Mouse (Mus musculus): ENCODE measurements at regions not wholly inside any gene's neighbourhood (a gene's known extent, or its start where the extent isn't known, plus 50 kb on each side); places are given as distances from the start of the nearest gene placed in this dataset.
A peak's percentile ranks its signal among the peaks of the same experiment; 100 is the strongest.
"Not testable (repeated sequence)": the region's sequence is repeated elsewhere in the genome, so short reads cannot be mapped to it uniquely, and the experiment has no call there.

DNA sequence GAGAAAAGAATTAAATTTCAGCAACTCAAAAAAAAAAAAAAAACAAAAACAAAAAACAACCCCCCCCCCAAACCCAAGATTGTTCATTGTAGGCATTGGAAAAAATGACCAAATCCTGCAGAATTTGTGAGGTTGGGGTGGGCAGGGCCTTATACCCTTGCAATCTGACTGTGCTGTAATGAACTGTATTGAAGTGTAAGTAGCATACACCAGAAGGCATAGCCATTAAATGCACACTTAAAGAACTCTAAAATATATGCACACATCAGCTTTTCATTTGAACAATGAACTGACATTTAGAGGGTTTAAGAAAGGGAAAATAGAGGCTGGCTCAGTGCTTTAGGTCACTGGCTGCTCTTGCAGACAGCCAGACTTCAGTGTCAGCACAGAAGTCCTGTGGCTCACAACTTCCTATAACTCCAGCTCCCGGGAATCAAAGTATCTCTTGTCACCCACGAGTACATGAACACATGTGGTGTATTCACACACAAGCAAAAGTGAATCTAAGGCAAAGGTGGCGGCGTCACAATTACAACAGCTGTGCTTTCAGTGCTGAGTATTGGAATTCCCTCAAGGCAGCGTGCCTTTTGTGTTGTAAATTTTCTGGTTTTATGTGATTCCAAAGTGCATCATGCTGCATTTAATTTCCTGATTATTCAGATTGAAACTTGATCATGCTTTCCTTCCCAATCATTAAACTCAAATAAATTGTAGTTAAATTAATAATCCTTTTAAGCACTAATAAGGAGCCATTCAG is 150.6 kb upstream of the Tmc3 start:
- no peak for DNase-seq

- no peak for DNase-seq
Measured at GRCm38 (mm10) chr7:83438538-83439393, 146.0 kb upstream of the Tmc3 start.

DNA sequence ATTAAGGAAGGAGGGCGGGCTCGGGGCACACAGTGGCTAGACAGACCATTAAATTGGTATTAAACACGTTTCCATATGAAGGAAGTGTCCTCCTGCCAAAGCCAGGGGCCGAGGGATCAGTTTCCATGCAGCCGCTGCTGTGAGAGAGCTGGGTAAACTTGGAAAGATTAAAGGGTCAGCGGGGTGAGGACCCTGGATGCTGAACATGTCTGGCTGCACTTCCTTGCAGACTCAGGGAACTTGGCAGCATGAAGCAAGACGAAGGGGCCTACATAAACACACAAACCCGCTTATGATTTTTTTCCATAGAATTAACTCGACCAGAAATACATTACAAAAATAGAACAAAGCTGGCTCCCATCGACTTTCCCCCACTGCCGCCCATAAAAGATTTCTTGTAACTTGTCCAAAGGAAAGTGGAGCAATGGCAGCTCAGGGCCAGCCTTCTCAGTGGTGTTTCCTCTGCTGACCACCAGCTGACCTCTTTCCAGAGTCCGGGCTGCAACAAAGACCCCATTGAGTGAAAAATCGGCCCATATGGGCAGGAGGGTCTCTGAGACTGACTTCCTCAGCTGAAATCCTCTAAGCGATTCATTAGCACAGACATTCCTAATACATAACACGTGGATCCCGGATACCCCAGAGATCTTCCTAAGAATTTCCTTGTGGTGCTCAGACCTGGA is 141.0 kb upstream of the Tmc3 start:
- DNase-seq: no peak

DNA sequence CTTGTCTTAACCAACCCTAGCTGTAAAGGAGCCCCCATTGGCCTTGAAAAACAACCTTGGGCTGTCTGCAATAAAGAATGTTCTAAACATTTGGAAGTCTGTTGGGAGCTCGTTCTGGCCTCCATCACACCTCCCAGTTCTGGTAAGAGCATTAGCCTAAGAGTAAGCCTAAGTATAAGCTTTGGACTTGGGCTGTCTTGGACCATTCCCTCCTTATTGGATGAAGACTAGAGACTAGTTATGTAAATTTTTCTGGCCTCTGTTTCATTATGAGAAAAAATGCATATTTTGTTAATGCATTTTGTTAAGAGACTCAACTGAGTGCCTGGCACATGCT is 140.5 kb upstream of the Tmc3 start:
- no peak for DNase-seq

DNA sequence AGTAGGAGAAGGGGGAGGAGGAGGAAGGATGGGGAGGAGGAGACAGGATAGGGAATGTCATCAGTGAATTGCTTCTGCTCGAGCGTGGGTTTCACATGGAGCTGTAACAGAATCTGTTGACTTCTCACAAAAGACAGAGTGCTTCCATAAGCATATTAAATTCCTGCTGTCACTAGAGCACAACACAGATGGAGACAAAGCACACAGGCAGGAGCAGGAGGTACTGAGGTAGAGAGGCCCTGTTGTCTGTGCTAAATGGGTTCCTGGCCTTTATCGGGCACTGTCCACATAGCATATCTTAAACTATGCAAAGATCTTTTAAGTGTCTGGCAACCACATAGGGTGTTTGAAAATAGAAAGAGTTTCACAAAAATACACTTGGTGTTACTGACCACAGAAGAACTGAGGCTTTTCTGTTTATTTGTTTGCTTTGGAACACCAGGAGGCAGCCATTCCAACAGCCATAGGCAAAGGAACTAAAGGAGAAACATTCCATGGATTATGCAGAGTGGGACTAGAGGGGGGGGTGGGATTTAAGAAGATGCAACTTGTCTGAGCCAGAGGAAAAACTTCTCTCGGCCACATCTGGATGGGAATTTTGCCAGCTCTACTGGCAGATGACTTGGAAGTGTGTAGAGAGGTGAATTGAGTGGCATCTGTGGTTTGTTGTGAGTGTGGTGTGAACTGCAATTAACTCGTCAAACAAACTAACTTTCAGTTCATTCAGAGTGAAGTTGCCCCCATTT is 139.4 kb upstream of the Tmc3 start:
- DNase-seq: no peak

DNA sequence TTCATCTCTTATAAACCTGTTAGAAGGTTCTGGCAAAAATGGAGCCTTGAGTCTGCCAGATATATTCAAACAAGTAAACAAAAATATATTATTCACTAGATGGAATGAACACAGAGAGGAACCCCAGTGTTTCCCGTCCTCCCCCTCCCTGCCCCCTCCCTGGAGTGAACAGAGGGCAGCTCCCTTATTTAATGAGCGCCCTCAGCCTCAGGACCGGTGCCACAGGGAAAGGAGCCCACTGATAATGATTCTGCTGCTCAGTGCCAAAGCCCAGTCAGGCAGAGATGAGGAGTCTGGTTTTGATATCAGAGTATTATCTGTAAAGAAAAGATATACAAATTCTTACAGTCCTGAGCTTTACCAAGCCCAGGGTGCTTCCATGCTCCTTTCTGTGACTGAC is 134.4 kb upstream of the Tmc3 start:
- no peak for DNase-seq

DNA sequence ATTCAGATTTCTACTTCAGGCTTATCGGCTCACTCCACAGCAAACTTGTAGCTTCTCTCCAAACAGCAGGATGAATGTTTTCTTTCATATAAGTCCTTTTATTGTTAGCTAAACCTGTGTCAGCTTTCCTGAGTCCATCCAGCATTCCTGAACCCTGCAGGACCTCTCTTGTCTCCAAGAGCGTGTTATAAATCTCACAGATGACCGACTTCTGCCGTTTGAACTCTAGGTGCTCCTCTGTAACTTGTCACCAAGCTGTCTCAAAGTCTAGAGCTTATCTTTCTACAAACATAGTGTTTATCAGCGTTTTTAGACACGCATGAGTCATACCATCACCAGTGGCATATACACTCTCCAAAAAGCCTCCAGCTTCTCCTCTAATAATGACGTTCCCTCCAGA is 132.4 kb upstream of the Tmc3 start:
- DNase-seq: no peak

DNA sequence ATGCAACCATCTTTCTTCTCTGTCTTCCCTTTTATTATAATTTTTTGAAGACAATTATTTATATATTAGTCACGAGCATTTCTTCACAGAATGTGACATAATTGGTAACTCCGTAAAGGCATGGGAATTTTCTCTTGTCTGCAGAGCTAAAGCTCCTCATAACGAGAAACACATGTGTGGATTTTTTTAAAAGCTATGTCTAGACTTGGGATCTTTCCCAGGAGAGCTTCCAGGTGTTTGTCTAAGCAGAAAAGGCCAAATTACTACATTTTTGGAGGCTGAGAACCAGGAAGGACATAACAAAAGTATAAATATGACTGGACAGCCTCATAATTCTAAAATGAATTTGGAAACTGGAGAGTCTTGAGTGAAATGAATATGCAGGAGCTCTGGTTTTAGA is 125.2 kb upstream of the Tmc3 start:
- DNase-seq: no peak

GRCm38 (mm10) chr7:83467006-83467405 is 117.7 kb upstream of the Tmc3 start:
- no peak for DNase-seq

GRCm38 (mm10) chr7:83469856-83470255 is 114.9 kb upstream of the Tmc3 start:
- DNase-seq: not testable (repeated sequence)

GRCm38 (mm10) chr7:83471111-83471510 is 113.6 kb upstream of the Tmc3 start:
- no peak for DNase-seq

DNA sequence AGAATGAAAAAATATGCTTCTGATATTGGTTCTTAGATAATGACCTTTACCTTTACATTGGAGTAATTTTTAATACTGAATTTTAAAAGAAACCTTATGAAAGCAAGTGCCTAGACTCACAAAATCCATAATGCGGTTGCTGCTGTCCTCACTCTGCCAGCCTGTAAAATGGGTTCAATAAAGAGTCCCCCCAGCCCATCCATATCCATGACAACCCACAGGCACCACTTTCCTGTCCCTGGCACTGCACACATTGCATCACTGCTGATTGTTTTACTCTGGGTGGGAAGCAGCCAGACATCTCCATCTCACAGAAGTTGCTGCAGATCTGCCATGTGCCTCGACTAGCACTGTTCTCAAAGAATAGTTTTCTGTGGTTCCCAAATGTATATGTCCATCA is 110.3 kb upstream of the Tmc3 start:
- DNase-seq: no peak

DNA sequence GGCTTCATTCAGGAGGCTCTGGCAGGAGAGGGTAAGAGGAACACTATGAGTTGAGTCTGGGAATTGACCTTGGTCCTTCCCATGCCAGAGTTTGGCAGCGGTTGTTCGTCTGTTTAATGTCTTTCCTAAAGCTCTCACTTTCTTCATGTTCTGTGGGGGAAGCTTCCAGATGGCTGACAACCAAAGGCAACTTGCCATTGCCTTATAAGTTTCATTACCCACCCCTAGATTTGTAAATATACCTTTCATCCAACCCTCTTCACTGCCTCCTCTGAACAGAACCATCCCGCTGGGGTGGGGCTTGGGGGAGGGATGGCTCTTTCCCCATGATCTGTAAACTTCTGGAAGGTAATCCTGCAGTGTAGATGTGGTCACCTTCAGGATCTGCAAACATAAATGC is 109.7 kb upstream of the Tmc3 start:
- DNase-seq: no peak

DNA sequence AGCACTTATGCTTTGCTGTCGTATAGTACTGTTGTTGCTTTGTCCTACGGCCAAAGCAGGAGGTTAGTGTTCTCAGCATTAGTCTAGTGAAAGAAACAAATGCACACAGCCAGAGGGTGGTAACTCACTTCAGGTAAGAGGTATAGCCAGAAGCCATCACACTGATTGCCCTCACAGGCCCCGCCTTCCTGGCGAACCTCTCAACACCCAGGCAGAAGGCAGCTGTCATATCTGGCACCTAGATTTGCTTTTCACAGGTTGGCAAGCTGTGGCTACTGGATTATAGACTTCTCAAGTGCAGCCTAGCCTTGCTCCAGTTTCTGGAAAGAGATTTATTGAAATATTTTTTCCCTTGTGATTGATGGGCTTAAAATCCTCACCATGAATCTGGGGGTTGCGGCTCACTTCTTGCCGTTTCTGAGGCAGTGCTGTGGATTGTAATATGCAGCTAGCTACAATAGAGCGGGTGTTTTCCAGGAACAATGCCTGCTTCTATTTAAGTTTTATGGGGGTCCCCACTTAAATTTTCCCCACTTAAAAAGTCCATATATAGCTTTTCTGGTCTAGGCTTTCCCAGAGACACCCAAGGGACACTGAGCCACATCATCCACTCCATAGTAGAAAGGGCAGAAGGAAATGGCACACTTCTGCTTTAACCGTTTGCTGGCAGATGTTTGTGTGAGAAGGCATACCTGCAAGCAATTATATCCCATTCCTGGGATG is 109.1 kb upstream of the Tmc3 start:
- DNase-seq: no peak

GRCm38 (mm10) chr7:83476161-83476495 is 108.6 kb upstream of the Tmc3 start:
- no peak for DNase-seq

DNA sequence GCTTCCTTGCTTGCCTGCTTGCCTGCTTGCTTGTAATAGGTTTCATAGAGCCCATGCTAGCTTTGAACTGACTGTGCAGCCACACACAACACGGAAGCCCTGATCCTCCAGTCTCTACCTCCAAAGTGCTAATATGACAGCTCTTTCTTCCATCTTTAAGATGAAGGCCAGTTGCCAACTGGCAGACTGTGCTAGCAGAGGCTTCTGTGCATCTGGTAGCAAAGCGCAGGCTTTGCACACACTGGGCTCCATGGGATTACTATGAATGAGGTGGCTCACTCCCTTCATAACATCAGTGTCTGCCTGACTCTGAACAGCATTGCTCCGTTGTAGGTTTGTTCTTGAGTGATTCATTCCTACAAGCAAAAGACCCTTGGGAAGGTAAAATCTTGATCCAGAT is 107.9 kb upstream of the Tmc3 start:
- no peak for DNase-seq

GRCm38 (mm10) chr7:83477661-83478121 is 107.0 kb upstream of the Tmc3 start:
- no peak for DNase-seq

- no peak for DNase-seq
Measured at GRCm38 (mm10) chr7:83481655-83482054, 103.1 kb upstream of the Tmc3 start.

- no peak for DNase-seq
Measured at GRCm38 (mm10) chr7:83482254-83482653, 102.5 kb upstream of the Tmc3 start.

DNA sequence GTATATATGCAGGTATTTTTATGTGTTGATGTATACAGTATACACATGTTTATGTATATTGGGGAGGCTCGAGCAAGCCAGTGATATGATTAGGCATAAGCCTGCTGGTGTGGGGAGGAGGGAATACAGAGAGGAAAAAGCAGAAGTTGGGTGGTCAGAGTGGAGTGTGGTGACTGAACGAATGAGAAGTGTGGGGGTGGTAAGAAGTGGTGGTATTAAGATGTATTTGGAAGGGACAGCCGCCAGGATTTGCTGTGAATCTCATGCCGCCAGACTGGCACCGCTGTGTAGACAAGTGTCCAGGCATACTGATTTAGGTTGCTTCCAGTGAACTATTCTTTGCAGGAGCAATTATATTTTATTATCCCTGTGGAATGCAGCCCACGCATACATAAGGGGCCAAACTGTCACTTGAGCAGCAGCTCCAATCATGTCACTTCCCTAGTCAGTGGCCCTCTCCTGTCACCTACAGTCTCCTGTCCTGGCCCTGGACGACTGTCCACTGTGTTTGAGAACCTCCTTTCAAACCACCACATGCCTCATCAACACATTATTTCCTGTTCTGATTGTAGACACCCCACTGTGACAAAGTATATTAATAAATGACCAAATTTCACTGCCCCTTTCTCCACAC is 101.9 kb upstream of the Tmc3 start:
- DNase-seq: no peak

DNA sequence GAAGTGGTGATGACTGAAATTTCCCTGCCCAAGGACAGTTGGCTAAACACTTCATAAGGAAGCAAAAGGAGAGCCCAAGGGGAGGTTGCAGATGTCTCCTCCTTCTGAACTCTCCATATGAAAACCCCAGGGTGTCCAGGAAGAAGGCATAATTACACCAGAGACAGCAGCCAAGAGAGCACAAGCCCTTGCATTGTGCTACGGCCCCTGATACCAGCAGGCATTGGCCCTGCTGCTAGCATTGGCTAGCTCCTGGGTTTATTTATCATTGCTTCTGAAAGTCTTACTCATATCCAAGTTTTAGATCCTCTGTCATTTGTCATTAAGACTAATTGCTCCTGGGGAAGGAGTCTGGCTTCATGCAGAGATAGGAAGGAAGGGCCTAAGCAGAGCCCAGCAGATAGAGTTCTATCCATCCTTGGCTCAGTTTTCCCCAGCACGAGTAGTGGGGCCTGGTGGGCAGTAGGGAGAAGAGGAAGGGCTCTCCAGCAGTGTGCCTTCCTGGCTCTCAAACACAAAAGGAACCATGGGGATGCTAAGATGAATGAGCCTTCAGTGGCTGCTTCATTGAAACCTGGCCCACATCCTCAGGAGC is 98.5 kb upstream of the Tmc3 start:
- DNase-seq: no peak

GRCm38 (mm10) chr7:83489790-83490189 is 94.9 kb upstream of the Tmc3 start:
- peak; percentile 51 for DNase-seq

Data from lung, postnatal 10 days (tissue).